Mouse (Mus musculus) heart, embryonic 13.5 days (tissue): ENCODE measurements around the gene Acrbp. TPM values are rescaled to one million over a fixed set of nuclear protein-coding genes. Genes with fewer than 3 reads are reported as not detected.

ENCODE experiments used
- ATAC-seq: fragments of 200-750 bp; cut with Nextera tagmentation; 2 replicates; pipeline ENCODE4 v1.8.0; 2017; ENCODE audit warnings: moderate TSS enrichment; ENCODE audit not compliant: insufficient number of reproducible peaks, low FRiP score, low TSS enrichment; ENCODE audit errors: extremely low read depth
- H3K27ac ChIP-seq: fragments of 300-500 bp; sonication (generic); replicated peaks from 2 replicates; pipeline ENCODE4 v1.5.1; 2015; ENCODE audit warnings: moderate library complexity, mild to moderate bottlenecking, inconsistent platforms
- H3K27me3 ChIP-seq: fragments of 300-500 bp; sonication (generic); replicated peaks from 2 replicates; pipeline ENCODE4 v1.6.1; 2015; ENCODE audit warnings: mild to moderate bottlenecking, inconsistent platforms
- H3K36me3 ChIP-seq: fragments of 300-500 bp; sonication (generic); 2 replicates; pipeline ENCODE4 v1.6.1; 2015; ENCODE audit warnings: mild to moderate bottlenecking, inconsistent platforms
- H3K4me1 ChIP-seq: fragments of 300-500 bp; sonication (generic); 2 replicates; pipeline ENCODE4 v1.6.1; 2015; ENCODE audit warnings: inconsistent platforms
- H3K4me2 ChIP-seq: fragments of 300-500 bp; sonication (generic); 2 replicates; pipeline ENCODE4 v1.6.1; 2015; ENCODE audit warnings: inconsistent platforms, mild to moderate bottlenecking, moderate library complexity
- H3K4me3 ChIP-seq: fragments of 300-500 bp; sonication (generic); 2 replicates; pipeline ENCODE4 v1.5.1; 2015; ENCODE audit warnings: moderate library complexity, mild to moderate bottlenecking, inconsistent platforms
- H3K9ac ChIP-seq: fragments of 300-500 bp; sonication (generic); 2 replicates; pipeline ENCODE4 v1.6.1; 2015; ENCODE audit warnings: inconsistent platforms, mild to moderate bottlenecking, moderate library complexity
- H3K9me3 ChIP-seq: fragments of 300-500 bp; sonication (generic); 2 replicates; pipeline ENCODE4 v1.6.1; 2016; ENCODE audit warnings: inconsistent platforms
- WGBS: fragments of 180-500 bp; shearing (Covaris S2); methylation state at CpG from one replicate; pipeline ENCODE4 v1.1.7; 2015; ENCODE audit warnings: mixed read lengths; 5-methylcytosine and 5-hydroxymethylcytosine counted together
- polyA plus RNA-seq: library from polyadenylated mRNA; unstranded; fragments of >200 nt; fragmentation: Nextera tagmentation; extraction: Ambion mirVana; gene quantifications from 2 replicates; pipeline ENCODE4 v1.2.1, GENCODE M21; 2015

Acrbp gene
- polyA plus RNA-seq, 1 experiment from 2014 or later, result 5.4 TPM

DNA sequence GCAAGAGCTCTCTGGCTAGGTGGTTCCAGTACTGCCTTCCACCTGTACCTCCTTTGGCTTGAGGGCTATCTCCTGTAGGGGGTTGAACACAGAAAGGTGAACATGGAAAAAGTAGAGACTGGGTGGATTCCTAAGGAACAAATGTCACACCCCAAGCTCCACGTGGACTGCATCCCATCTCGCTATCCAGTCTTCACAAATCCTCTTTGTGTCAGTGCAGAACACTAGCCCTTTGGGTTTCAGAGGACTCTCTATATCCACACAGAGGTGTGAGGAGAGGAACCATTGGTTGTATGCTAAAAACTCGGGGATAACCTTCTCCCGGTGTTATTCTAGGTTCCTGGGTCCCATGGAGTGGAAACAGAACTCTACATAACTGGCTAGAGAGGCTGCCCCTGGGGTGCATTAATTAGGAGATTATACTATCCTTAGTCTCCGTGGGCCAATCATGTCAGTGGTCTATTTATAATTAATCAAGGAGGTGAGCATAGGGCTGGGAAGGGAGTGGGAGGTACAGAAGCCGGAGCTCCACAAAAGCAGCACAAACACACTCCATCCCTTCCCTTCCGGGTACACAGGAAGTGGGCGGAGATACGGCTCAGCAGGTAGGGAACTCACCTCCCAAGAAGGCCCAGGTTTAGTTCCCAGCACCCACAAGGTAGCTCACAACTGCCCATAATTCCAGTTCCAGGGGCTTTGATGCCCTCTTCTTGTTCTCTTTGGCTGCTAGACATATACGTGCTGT, 41.0 kb downstream of the Acrbp start:
- H3K4me2 ChIP-seq, result peak overlapping the region; percentile 64
- peak overlapping the region; percentile 97 for H3K27ac ChIP-seq
- peaks cover 30% of the 10 kb centered on the region for H3K4me1 ChIP-seq
- H3K9ac ChIP-seq, result peak overlapping the region; percentile 68
- peak overlapping the region; percentile 26 for H3K4me3 ChIP-seq
- H3K9me3 ChIP-seq, result no peaks in the 10 kb centered on the region
- H3K36me3 ChIP-seq, result no peaks in the 10 kb centered on the region
- WGBS, result 60% methylated on average over 10 of the region's 10 CpGs
- H3K27me3 ChIP-seq, result no peaks in the 10 kb centered on the region
- ATAC-seq, result peak; percentile 1; the same call in 1 of the 2 replicates

DNA sequence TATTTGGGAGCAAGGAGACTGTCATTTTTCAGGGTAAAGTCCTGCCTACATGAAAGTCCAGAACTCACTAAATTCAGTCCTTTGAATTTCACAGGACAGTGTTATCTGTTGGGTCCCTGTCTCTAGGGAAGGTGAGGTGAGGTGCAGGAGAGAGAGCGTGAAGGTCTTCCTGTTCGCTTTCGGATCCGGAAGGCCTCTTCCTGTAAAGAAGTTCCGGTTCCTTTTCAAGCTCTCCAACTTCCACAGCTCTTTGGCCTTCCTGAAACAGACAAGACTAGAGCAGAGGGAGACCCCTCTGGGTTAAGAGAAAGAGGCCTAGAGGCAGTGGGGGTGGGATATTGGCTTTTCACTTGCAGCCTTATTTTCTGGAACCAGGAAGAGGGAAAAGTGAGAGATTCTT, 42.9 kb downstream of the Acrbp start:
- 67% methylated on average over 5 of the region's 5 CpGs for whole genome bisulfite sequencing
- no peaks in the 10 kb centered on the region for H3K9me3 ChIP-seq
- no peak for ATAC-seq
- peaks cover 32% of the 10 kb centered on the region for H3K4me1 ChIP-seq
- H3K9ac ChIP-seq, result no peak overlapping the region
- no peaks in the 10 kb centered on the region for H3K27me3 ChIP-seq
- H3K4me2 ChIP-seq, result no peak overlapping the region
- no peak overlapping the region for H3K4me3 ChIP-seq
- H3K27ac ChIP-seq, result peak overlapping the region; percentile 37; the same call in 1 of the 2 replicates
- H3K36me3 ChIP-seq, result no peaks in the 10 kb centered on the region

DNA sequence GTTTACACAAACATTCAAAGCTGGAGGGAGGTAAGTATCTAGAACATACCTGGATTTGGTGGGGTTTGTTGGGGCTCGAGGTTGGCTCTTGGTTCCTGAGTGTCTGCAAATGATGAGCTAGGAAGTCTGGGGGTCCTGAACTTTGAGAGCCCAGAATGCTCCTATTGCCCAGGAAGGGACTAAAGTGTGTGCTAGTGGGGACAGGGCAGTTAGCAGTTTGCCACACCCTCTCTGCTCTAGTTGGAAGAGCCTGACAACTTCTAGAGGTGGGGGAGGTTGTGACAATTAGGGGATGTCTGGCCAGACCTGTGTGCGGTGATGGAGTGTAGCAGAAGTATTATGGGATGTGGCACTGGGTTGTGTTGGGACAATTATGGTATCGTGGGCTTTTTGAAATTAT, 45.4 kb downstream of the Acrbp start:
- H3K4me1 ChIP-seq, result peaks cover 41% of the 10 kb centered on the region
- H3K4me3 ChIP-seq, result no peak overlapping the region
- 46% methylated on average over 3 of the region's 3 CpGs for WGBS
- H3K4me2 ChIP-seq, result no peak overlapping the region
- no peak overlapping the region for H3K9ac ChIP-seq
- H3K36me3 ChIP-seq, result peaks cover 19% of the 10 kb centered on the region
- no peaks in the 10 kb centered on the region for H3K27me3 ChIP-seq
- no peaks in the 10 kb centered on the region for H3K9me3 ChIP-seq
- ATAC-seq, result no peak
- H3K27ac ChIP-seq, result peak overlapping the region; percentile 96

DNA sequence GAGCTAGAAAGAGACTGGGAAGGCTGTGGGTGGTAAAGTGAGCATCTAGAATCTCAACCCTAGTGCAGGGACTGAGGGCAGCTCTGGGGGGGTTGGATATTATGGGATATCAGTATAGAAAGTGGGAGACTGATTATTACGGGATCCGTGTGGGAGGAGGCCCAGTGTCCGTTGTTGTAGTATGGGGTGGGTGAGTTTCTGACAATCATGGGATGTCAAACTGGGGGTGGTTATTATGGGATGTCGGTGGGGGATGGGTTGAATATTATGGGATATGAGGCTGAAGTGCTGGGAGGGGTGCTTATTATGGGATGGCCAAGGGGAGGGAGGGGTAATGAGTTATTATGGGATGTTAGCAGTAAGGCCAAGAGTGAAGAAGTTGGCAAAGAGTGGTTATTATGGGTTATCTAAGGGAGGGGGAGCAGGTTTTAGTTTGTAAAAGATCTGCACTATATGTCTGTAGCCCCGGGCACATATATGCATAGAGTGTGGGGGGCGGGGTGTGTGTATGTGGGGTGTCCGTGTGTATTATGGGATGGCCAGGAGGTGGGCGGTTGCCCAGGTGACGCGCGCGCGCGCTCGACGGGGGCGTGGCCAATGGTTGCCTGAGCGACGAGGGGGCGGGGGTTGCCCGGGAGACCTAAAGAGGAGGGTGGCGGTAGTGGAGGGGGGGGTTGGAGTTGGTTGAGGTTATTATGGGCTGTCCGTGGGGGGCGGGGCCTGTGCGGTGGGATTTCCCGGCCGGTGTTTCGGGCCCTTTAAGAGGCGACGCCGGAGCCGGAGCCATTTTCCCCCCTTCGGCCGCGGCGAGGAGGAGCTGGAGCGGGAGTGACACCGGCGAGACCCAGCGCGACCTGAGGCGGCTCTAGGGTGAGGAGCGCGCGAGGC, 46.1 kb downstream of the Acrbp start, which contains the start of gene Chd4:
Gene Chd4, plus strand, starts transcription at position 591 of the 888 bp plus-strand sequence.
- peak within 1 kb of the TSS; percentile 98 for H3K9ac ChIP-seq
- ATAC-seq, result peak; percentile 74
- H3K27me3 ChIP-seq, result no peaks in the 10 kb centered on the region
- no peaks in the 10 kb centered on the region for H3K9me3 ChIP-seq
- WGBS, result 4% methylated on average over 37 of the region's 45 CpGs
- peaks cover 41% of the 10 kb centered on the region for H3K4me1 ChIP-seq
- peak within 1 kb of the TSS; percentile 99 for H3K4me2 ChIP-seq
- H3K4me3 ChIP-seq, result peak within 1 kb of the TSS; percentile 92
- H3K36me3 ChIP-seq, result peaks cover 27% of the 10 kb centered on the region
- H3K27ac ChIP-seq, result peak within 1 kb of the TSS; percentile 96

DNA sequence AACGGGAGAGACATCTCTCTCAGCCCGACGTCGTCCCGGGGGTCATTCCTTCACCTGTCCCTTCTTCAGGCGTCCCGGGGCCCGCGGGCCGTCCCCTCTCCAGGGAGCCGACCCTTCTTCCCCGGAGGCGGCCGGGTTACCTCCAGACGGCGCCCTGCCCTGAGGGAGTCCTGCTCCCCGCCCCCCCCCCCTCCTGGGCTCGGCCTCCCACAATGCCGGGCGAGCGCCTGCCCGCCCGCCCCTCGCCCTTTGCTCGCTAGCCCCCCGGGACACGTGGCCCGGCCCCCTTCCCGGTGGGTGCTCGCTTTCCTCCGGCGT, 46.7 kb downstream of the Acrbp start:
- Histone ChIP-seq H3K27ac (peak overlapping the region; percentile 96), H3K9me3 (no peaks in the 10 kb centered on the region), H3K9ac (peak overlapping the region; percentile 98), H3K36me3 (peaks cover 33% of the 10 kb centered on the region), H3K4me3 (peak overlapping the region; percentile 92), H3K4me1 (peaks cover 37% of the 10 kb centered on the region), H3K4me2 (peak overlapping the region; percentile 99), H3K27me3 (no peaks in the 10 kb centered on the region)
- WGBS, result under 1% methylated on average over 20 of the region's 32 CpGs
- ATAC-seq, result no peak; the same call in 1 of the 2 replicates

DNA sequence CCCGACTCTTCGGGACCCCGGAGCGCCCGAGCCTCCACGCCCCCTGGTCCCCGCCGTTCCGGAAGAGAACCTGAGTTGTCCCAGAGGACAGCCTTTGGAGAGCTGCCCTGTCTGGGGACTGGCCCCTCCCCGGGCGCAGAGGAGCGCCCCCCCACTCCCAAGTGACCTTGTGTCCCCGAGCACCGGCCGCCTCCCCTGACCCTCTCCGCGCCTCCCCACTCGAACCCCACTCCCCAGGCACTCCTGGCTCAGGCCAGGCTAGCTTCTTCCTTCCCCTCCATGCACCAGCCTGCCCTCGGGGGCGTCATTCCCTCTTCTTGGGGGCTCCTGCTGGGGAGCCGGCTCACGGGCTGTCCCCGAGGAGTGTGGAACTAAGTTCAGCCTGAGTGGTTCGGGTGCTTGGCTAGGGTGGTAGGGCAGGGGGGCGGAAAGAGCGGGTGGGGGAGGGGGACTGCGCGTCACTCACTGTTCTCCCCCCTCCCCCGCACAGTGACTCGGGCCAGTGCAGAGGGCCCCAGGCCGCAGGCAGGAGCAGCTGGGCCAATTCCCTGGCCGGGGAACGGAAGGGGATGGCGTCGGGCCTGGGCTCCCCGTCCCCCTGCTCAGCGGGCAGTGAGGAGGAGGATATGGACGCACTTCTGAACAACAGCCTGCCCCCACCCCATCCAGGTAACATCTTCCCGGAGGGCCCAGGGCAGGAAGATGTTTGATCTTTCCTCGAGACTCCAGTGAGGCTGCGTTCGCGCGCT, 47.3 kb downstream of the Acrbp start:
- WGBS, result under 1% methylated on average over 42 of the region's 44 CpGs
- Histone ChIP-seq H3K27ac (peak overlapping the region; percentile 96), H3K4me3 (peak overlapping the region; percentile 92)

DNA sequence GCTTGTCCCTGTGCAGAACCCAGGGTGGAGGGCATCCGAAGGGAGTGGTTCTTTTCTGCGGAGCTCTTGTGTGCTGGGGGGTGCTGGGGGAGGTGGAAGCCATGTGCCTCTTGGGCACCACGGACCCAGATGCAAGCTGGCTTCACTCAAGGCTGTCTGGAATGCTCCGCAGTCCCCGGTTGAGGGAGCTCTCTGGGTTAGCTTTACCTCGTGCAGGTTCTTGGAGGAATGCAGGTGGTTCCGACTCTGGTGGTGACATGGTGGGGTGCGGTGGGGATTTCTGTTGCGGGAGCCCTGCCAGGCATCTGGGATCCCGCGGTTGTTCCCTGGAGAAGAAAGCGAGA, 47.8 kb downstream of the Acrbp start:
- Histone ChIP-seq H3K27me3 (no peaks in the 10 kb centered on the region), H3K36me3 (peaks cover 44% of the 10 kb centered on the region), H3K9ac (peak overlapping the region; percentile 98), H3K4me2 (peak overlapping the region; percentile 99), H3K4me3 (peak overlapping the region; percentile 92), H3K4me1 (peaks cover 37% of the 10 kb centered on the region), H3K9me3 (no peaks in the 10 kb centered on the region), H3K27ac (peak overlapping the region; percentile 96)
- ATAC-seq, result no peak
- WGBS, result under 1% methylated on average over 12 of the region's 12 CpGs

More for the DNA sequence above, 47.3 kb downstream of the Acrbp start:
- Histone ChIP-seq H3K9ac (peak overlapping the region; percentile 98), H3K27me3 (no peaks in the 10 kb centered on the region), H3K4me2 (peak overlapping the region; percentile 99), H3K4me1 (peaks cover 37% of the 10 kb centered on the region), H3K9me3 (no peaks in the 10 kb centered on the region), H3K36me3 (peaks cover 38% of the 10 kb centered on the region)
- peak; percentile 51 for ATAC-seq

DNA sequence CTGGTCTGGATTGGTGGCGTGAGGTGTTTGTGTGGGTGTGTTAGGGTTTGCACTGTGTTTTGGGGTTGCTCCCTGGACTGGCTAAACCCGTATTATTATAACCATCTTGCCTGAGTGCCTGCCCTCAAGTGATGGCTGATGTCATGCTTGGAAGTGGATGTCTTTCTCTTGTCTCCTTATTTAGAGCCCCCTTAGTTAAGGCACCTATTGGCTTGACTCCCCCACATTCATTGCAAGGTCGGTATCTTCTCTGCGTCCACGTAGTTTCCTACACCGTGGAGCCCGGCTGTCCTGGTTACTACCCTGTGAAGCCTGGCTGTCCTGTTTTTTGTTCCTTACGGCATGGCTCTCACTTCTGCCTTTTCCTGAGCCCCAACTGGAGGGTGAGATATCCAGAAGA, 48.5 kb downstream of the Acrbp start:
- Histone ChIP-seq H3K4me3 (peak overlapping the region; percentile 92), H3K9me3 (no peaks in the 10 kb centered on the region), H3K27me3 (no peaks in the 10 kb centered on the region), H3K4me1 (peaks cover 37% of the 10 kb centered on the region), H3K9ac (peak overlapping the region; percentile 98), H3K27ac (peak overlapping the region; percentile 29; the same call in 1 of the 2 replicates), H3K36me3 (peaks cover 50% of the 10 kb centered on the region), H3K4me2 (peak overlapping the region; percentile 99)
- 29% methylated on average over 8 of the region's 8 CpGs for WGBS
- ATAC-seq, result no peak

DNA sequence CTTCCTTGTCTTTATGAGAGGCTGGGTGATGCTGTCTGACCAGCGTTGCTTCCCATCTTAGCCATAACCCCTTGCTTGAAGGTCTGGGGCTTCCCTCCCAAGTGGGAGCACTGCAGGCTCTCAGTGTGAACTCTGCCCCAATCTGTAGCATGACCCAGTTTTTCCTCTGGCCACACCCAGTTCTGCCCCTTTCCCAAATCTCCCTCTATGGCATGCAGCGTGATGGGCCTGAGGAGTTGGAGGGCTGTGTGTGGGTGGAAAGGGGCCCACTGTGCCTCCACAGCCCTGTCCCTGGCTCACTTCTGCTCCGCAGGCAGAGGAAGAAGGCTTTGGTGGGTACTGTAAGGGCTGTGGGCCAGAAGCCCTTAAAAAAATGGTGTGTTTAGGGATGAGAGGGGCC, 49.0 kb downstream of the Acrbp start:
- Histone ChIP-seq H3K9me3 (no peaks in the 10 kb centered on the region), H3K9ac (peak overlapping the region; percentile 98), H3K27ac (peak overlapping the region; percentile 29; the same call in 1 of the 2 replicates), H3K4me2 (peak overlapping the region; percentile 99), H3K27me3 (no peaks in the 10 kb centered on the region), H3K4me1 (peaks cover 37% of the 10 kb centered on the region), H3K36me3 (peaks cover 56% of the 10 kb centered on the region), H3K4me3 (peak overlapping the region; percentile 92)
- WGBS, result 26% methylated on average over 3 of the region's 3 CpGs
- ATAC-seq, result no peak

DNA sequence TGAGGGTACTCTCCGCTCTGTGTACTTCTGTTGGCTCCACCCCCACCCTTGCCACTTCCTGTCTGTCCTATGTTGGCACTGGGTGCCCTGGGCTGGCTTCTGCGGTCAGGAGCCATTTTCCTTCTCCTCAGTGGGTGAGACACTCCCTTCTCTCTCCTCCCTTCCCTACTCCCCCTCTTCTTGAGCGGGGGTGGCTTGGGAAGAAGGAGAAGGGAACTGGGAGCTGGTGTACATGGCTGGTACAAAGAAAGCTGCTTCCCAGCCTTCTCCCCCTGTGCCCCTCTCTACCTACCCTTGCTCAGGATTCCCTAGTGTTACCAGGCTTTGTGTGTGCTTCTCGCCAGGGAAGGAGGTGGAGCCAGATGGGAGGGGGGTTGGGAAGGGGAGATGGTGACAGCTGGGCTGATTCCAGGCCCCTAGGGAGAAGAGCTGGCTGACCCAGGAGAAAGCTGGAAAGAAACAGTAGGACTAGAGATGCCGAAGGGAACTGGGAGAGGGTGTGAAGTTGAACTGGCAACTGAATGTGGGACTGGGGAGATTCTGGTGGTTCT, 50.0 kb downstream of the Acrbp start:
- Histone ChIP-seq H3K4me3 (peak overlapping the region; percentile 92), H3K36me3 (peaks cover 66% of the 10 kb centered on the region), H3K9ac (peak overlapping the region; percentile 98), H3K27ac (peak overlapping the region; percentile 64), H3K9me3 (no peaks in the 10 kb centered on the region), H3K4me1 (peaks cover 43% of the 10 kb centered on the region), H3K4me2 (peak overlapping the region; percentile 99), H3K27me3 (no peaks in the 10 kb centered on the region)
- 39% methylated on average over 5 of the region's 5 CpGs for WGBS
- ATAC-seq, result no peak
